Mouse (Mus musculus) B cell, adult 67 days (primary cell): ENCODE data around the gene Fpr-rs3. TPM values are rescaled to one million over a fixed set of nuclear protein-coding genes. Genes with fewer than 3 reads are reported as not detected.

ENCODE experiments used
- total RNA-seq, 2 experiments: library from RNA; stranded (reverse); gene quantifications; 4 replicates each; pipeline ENCODE4 v1.2.4; 2023

Fpr-rs3 gene
- total RNA-seq: not detected

DNA sequence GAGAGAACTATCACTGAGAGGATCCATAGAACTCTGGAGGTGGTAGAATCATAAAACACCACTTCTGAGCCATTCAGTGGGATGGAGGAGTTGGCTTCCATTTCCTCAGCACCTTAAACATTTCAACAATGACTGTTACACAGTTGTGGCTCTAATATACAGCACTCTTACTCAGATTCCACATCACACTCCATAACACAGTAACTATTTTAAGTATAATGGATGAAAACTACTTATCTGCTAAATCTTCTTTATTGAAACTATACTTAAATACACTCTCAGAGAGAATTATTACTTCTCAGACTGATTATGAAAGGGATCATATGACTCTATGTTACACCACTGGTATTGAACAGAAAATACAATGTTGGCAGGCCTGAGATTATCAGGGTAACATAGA, at the start of gene Fpr-rs3:
Fpr-rs3 (minus strand) TSS at position 101 of the 400 bp plus-strand sequence.

DNA sequence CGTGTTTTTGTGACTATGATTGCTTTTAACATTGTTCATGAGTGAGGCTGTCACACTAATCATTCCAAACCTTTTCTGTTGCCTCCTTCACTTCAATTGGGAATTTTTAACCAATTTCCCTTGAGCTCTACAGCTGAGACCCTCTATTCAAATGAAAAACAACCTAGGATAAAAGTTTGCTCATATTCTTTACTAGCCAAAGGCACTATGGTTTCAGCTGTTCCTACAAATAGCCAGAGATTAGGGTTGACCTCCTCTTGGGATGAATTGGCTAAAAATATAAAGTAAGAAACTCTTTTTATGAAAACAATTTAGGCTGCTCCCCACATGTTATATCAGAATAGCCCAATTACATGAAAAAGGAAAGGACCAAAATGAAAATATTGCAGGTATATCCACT, 28.4 kb downstream of the Fpr-rs3 start, which contains the start of gene Vmn2r110:
Vmn2r110 (minus strand) TSS at position 101 of the 400 bp plus-strand sequence.

Other genes with a start within 250 kb of the Fpr-rs3 start
- gene Vmn1r224, start 210.7 kb downstream of the Fpr-rs3 start, total RNA-seq: not detected
- gene Vmn2r108, start 143.5 kb downstream of the Fpr-rs3 start, total RNA-seq: under 1 TPM in 1 of 2 experiments, not detected in 1; 0.09 TPM
- not detected for gene Vmn1r225, start 126.7 kb downstream of the Fpr-rs3 start, total RNA-seq
- gene Vmn2r109, start 60.1 kb downstream of the Fpr-rs3 start, total RNA-seq: not detected
- not detected for gene Vmn2r110, start 28.5 kb downstream of the Fpr-rs3 start, total RNA-seq
- gene Vmn1r226, start 58.0 kb upstream of the Fpr-rs3 start, total RNA-seq: not detected
- not detected for gene Vmn1r227, start 105.0 kb upstream of the Fpr-rs3 start, total RNA-seq
- not detected for gene Vmn1r228, start 161.3 kb upstream of the Fpr-rs3 start, total RNA-seq
- under 1 TPM; 0.06 TPM for gene Vmn1r229, start 186.7 kb upstream of the Fpr-rs3 start, total RNA-seq
- not detected for gene Vmn1r230, start 215.6 kb upstream of the Fpr-rs3 start, total RNA-seq